Mouse (Mus musculus) heart, embryonic 12.5 days (tissue): ENCODE measurements around the gene Slc17a5. TPM values are rescaled to one million over a fixed set of nuclear protein-coding genes. Genes with fewer than 3 reads are reported as not detected.
A peak's percentile ranks its signal among the peaks of the same experiment; 100 is the strongest.
"Not testable (repeated sequence)": the region's sequence is repeated elsewhere in the genome, so short reads cannot be mapped to it uniquely, and the experiment has no call there.

Experiments
- ATAC-seq: fragments of 200-750 bp; cut with Nextera tagmentation; 2 replicates; pipeline ENCODE4 v1.8.0; 2017; ENCODE audit warnings: moderate TSS enrichment, moderate library complexity; ENCODE audit not compliant: insufficient number of reproducible peaks, low FRiP score
- H3K27ac ChIP-seq: fragments of 300-500 bp; sonication (generic); 2 replicates; pipeline ENCODE4 v1.5.1; 2016; ENCODE audit warnings: mild to moderate bottlenecking, moderate library complexity; ENCODE audit not compliant: poor library complexity, severe bottlenecking
- H3K27me3 ChIP-seq: fragments of 300-500 bp; sonication (generic); replicated peaks from 2 replicates; pipeline ENCODE4 v1.6.1; 2016; ENCODE audit warnings: mild to moderate bottlenecking, moderate library complexity
- H3K36me3 ChIP-seq: fragments of 300-500 bp; sonication (generic); 2 replicates; pipeline ENCODE4 v1.6.1; 2016; ENCODE audit warnings: mild to moderate bottlenecking, moderate library complexity
- H3K4me1 ChIP-seq: fragments of 300-500 bp; sonication (generic); replicated peaks from 2 replicates; pipeline ENCODE4 v1.6.1; 2016; ENCODE audit warnings: mild to moderate bottlenecking
- H3K4me2 ChIP-seq: fragments of 300-500 bp; sonication (generic); 2 replicates; pipeline ENCODE4 v1.6.1; 2016; ENCODE audit warnings: mild to moderate bottlenecking, moderate library complexity
- H3K4me3 ChIP-seq: fragments of 300-500 bp; sonication (generic); 2 replicates; pipeline ENCODE4 v1.5.1; 2016; ENCODE audit warnings: mild to moderate bottlenecking
- H3K9ac ChIP-seq: fragments of 300-500 bp; sonication (generic); 2 replicates; pipeline ENCODE4 v1.6.1; 2016; ENCODE audit warnings: mild to moderate bottlenecking, moderate library complexity
- H3K9me3 ChIP-seq: fragments of 300-500 bp; sonication (generic); replicated peaks from 2 replicates; pipeline ENCODE4 v1.6.1; 2016; ENCODE audit warnings: mild to moderate bottlenecking, moderate library complexity
- WGBS: fragments of 180-500 bp; shearing (Covaris S2); methylation state at CpG from one replicate; pipeline ENCODE4 v1.1.7; 2016; 5-methylcytosine and 5-hydroxymethylcytosine counted together
- polyA plus RNA-seq: library from polyadenylated mRNA; unstranded; fragments of >200 nt; fragmentation: Nextera tagmentation; extraction: Ambion mirVana; gene quantifications from 2 replicates; pipeline ENCODE4 v1.2.1, GENCODE M21; 2016

Gene Slc17a5
- polyA plus RNA-seq, 1 experiment from 2014 or later, result 8.5 TPM

- Histone ChIP-seq H3K9me3 (no peaks in the 10 kb centered on the region), H3K27me3 (no peaks in the 10 kb centered on the region), H3K4me2 (no peak overlapping the region), H3K9ac (peak overlapping the region; percentile 42; the same call in 1 of the 2 replicates), H3K27ac (no peak overlapping the region), H3K4me1 (peaks cover 43% of the 10 kb centered on the region), H3K4me3 (no peak overlapping the region), H3K36me3 (no peaks in the 10 kb centered on the region)
- 21% methylated on average over 6 of the region's 6 CpGs for WGBS
- no peak; the same call in 1 of the 2 replicates for ATAC-seq
Observed at GRCm38 (mm10) chr9:78503223-78504079, 84.4 kb downstream of the Slc17a5 start.

DNA sequence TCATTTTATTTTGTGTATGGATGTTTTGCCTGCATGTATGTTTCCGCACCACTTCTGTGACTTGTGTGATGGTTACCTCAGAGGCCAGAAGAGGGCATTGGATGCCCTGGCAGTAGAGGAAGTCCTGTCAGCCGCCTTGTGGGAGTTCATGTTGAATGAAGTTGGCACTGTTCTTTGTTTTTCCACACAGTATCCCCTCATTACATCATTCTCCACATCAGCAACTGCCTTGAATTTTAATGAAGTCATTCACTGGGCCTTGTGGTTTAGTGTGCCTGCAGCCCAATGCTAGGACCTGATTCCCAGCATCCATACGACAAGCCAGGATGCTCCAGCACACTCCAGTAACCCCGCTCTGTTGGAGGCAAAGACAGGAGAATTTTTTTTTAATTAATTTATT, 86.6 kb downstream of the Slc17a5 start:
- Histone ChIP-seq H3K4me2 (no peak overlapping the region), H3K27ac (peak overlapping the region; percentile 8; the same call in 1 of the 2 replicates), H3K9ac (no peak overlapping the region), H3K4me1 (peaks cover 38% of the 10 kb centered on the region), H3K36me3 (no peaks in the 10 kb centered on the region), H3K27me3 (no peaks in the 10 kb centered on the region), H3K4me3 (no peak overlapping the region), H3K9me3 (no peaks in the 10 kb centered on the region)
- ATAC-seq, result no peak
- WGBS, result 77% methylated on average over 4 of the region's 4 CpGs

GRCm38 (mm10) chr9:78500386-78500785, 87.5 kb downstream of the Slc17a5 start:
- H3K27ac ChIP-seq, result peak overlapping the region; percentile 53

GRCm38 (mm10) chr9:78493171-78493570, 94.7 kb downstream of the Slc17a5 start:
- Histone ChIP-seq H3K9ac (no peak overlapping the region), H3K27ac (no peak overlapping the region), H3K4me1 (no peaks in the 10 kb centered on the region), H3K4me2 (no peak overlapping the region), H3K36me3 (no peaks in the 10 kb centered on the region), H3K27me3 (no peaks in the 10 kb centered on the region), H3K4me3 (no peak overlapping the region), H3K9me3 (no peaks in the 10 kb centered on the region)
- no peak for ATAC-seq
- WGBS, result 87% methylated on average over 7 of the region's 7 CpGs

More at GRCm38 (mm10) chr9:78500386-78500785, 87.5 kb downstream of the Slc17a5 start:
- Histone ChIP-seq H3K36me3 (no peaks in the 10 kb centered on the region), H3K4me1 (peaks cover 32% of the 10 kb centered on the region), H3K27me3 (no peaks in the 10 kb centered on the region), H3K4me3 (no peak overlapping the region), H3K4me2 (no peak overlapping the region), H3K9ac (no peak overlapping the region), H3K9me3 (no peaks in the 10 kb centered on the region)
- ATAC-seq, result no peak
- 6% methylated on average over 3 of the region's 3 CpGs for WGBS

- Histone ChIP-seq H3K9me3 (no peaks in the 10 kb centered on the region), H3K27me3 (no peaks in the 10 kb centered on the region), H3K9ac (no peak overlapping the region), H3K4me2 (no peak overlapping the region), H3K27ac (no peak overlapping the region), H3K4me3 (no peak overlapping the region), H3K36me3 (no peaks in the 10 kb centered on the region), H3K4me1 (no peaks in the 10 kb centered on the region)
- 88% methylated on average over 3 of the region's 3 CpGs for WGBS
- no peak for ATAC-seq
Observed at GRCm38 (mm10) chr9:78492254-78492653, 95.6 kb downstream of the Slc17a5 start.

- WGBS, result 71% methylated on average over 3 of the region's 3 CpGs
- no peak overlapping the region for H3K4me3 ChIP-seq
- ATAC-seq, result no peak
- H3K27me3 ChIP-seq, result no peaks in the 10 kb centered on the region
- no peak overlapping the region for H3K9ac ChIP-seq
- no peak overlapping the region for H3K4me2 ChIP-seq
- H3K27ac ChIP-seq, result no peak overlapping the region
- H3K4me1 ChIP-seq, result no peaks in the 10 kb centered on the region
- no peaks in the 10 kb centered on the region for H3K36me3 ChIP-seq
- no peaks in the 10 kb centered on the region for H3K9me3 ChIP-seq
Observed at GRCm38 (mm10) chr9:78491169-78491568, 96.7 kb downstream of the Slc17a5 start.

GRCm38 (mm10) chr9:78488890-78489420, 98.9 kb downstream of the Slc17a5 start, which contains the start of gene Eef1a1:
Gene Eef1a1 (minus strand): TSS chr9:78489151.
- peak; percentile 68 for ATAC-seq

DNA sequence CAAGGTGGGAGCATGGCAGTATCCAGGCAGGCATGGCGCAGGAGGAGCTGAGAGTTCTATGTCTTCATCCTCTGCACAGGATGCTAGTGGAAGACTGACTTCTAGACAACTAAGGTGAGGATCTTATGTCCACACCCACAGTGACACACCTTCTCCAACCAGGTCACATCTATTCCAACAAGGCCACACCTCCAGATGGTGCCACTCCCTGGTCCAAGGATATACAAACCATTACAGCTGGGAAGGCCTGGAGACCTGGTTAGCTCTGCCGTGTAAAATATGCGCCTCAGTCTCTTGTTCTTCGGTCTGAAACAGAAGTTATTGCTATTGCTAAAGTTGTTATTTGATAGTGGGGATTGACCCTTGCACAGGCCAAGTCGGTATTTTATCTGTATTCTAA, 99.8 kb downstream of the Slc17a5 start:
- not testable (repeated sequence) for ATAC-seq, H3K36me3 ChIP-seq
- WGBS, result 91% methylated on average over 5 of the region's 5 CpGs

More at GRCm38 (mm10) chr9:78488890-78489420, 98.9 kb downstream of the Slc17a5 start, which contains the start of gene Eef1a1:
- peak within 1 kb of the TSS; percentile 56 for H3K27ac ChIP-seq
- WGBS, result 2% methylated on average over 15 of the region's 20 CpGs
- H3K9ac ChIP-seq, result peak within 1 kb of the TSS; percentile 73
- peak within 1 kb of the TSS; percentile 75 for H3K4me2 ChIP-seq
- no peaks in the 10 kb centered on the region for H3K9me3 ChIP-seq
- peak within 1 kb of the TSS; percentile 47 for H3K4me3 ChIP-seq
- no peaks in the 10 kb centered on the region for H3K27me3 ChIP-seq
- peaks cover 6% of the 10 kb centered on the region; the same call in 1 of the 2 replicates for H3K4me1 ChIP-seq
- no peaks in the 10 kb centered on the region for H3K36me3 ChIP-seq

More for the DNA sequence above, 99.8 kb downstream of the Slc17a5 start:
- H3K9ac ChIP-seq, H3K4me2 ChIP-seq, H3K27me3 ChIP-seq, H3K4me3 ChIP-seq, H3K9me3 ChIP-seq, H3K27ac ChIP-seq, H3K4me1 ChIP-seq: not testable (repeated sequence)

Other genes with a start within 250 kb of the Slc17a5 start
- not detected in 2 replicates for gene Gsta2, start 232.3 kb downstream of the Slc17a5 start, polyA plus RNA-seq
- not detected in 2 replicates for gene Dppa5a, start 219.9 kb downstream of the Slc17a5 start, polyA plus RNA-seq
- gene Ooep, start 209.3 kb downstream of the Slc17a5 start, polyA plus RNA-seq, result 0.56 and 0.68 TPM in 2 replicates
- gene Ddx43, start 192.3 kb downstream of the Slc17a5 start, polyA plus RNA-seq, result 0.24 and 0.36 TPM in 2 replicates
- 0.68 and 0.82 TPM in 2 replicates for gene Cgas, start 144.8 kb downstream of the Slc17a5 start, polyA plus RNA-seq
- 26.8 and 28.8 TPM in 2 replicates for gene Mto1, start 139.8 kb downstream of the Slc17a5 start, polyA plus RNA-seq
- gene Gm17324, start 139.3 kb downstream of the Slc17a5 start, polyA plus RNA-seq, result 0.65 and 0.99 TPM in 2 replicates
- 2,772 and 2,882 TPM in 2 replicates for gene Eef1a1, start 98.9 kb downstream of the Slc17a5 start, polyA plus RNA-seq
- 1.7 and 1.8 TPM in 2 replicates for gene Cd109, start 27.5 kb upstream of the Slc17a5 start, polyA plus RNA-seq